Mouse (Mus musculus) CH12.LX (cell line): ENCODE results near the gene Farsa. TPM values are rescaled to one million over a fixed set of nuclear protein-coding genes. Genes with fewer than 3 reads are reported as not detected.

Experiments
- DNase-seq: peaks from one replicate; pipeline ENCODE4 v3.0.0-alpha.2; 2013; ENCODE audit errors: extremely low read depth
- H3K27ac ChIP-seq: 2 replicates; pipeline ENCODE4 v1.5.1; 2012; ENCODE audit warnings: low read depth, mild to moderate bottlenecking, control low read depth, moderate library complexity; ENCODE audit not compliant: insufficient read depth
- H3K27me3 ChIP-seq: replicated peaks from 2 replicates; pipeline ENCODE3; 2012; ENCODE audit warnings: inconsistent platforms
- H3K36me3 ChIP-seq, 2 experiments: replicated peaks in 1 of 2; 2 replicates each; pipeline versions ENCODE3 to v1.6.1; 2012; ENCODE audit warnings: inconsistent platforms in 1 of 2, low read length in 1 of 2, mild to moderate bottlenecking in 1 of 2, mixed read lengths in 1 of 2, moderate library complexity in 1 of 2; ENCODE audit not compliant: control insufficient read depth in 1 of 2, insufficient read depth in 1 of 2
- H3K4me1 ChIP-seq, 2 experiments: 2 replicates each; pipeline ENCODE4 v1.6.1; 2012; ENCODE audit warnings: inconsistent platforms in 1 of 2, moderate library complexity in 1 of 2; ENCODE audit not compliant: insufficient read depth in 2 of 2, control insufficient read depth in 1 of 2
- H3K4me2 ChIP-seq: 2 replicates; pipeline ENCODE4 v1.6.1; 2012; ENCODE audit warnings: low read depth, mild to moderate bottlenecking, control low read depth; ENCODE audit not compliant: poor library complexity, insufficient read depth, severe bottlenecking
- H3K4me3 ChIP-seq, 3 experiments: fragments of 150-350 bp in 1 of 3; sonication (generic) in 1 of 3; replicated peaks in 1 of 3; 2 replicates each; pipeline versions ENCODE3 to v1.5.1; 2011 to 2012; ENCODE audit warnings: low read depth in 2 of 3, low read length in 2 of 3, mild to moderate bottlenecking in 2 of 3, moderate library complexity in 2 of 3, control low read depth in 1 of 3, improper control_type of control experiment in 1 of 3, inconsistent platforms in 1 of 3, mixed read lengths in 1 of 3; ENCODE audit not compliant: poor library complexity in 1 of 3
- H3K79me2 ChIP-seq: replicated peaks from 2 replicates; pipeline ENCODE4 v1.6.1; 2012; ENCODE audit warnings: mild to moderate bottlenecking, moderate library complexity; ENCODE audit not compliant: control insufficient read depth, poor library complexity, insufficient read depth, severe bottlenecking; ENCODE audit errors: extremely low read depth
- H3K9ac ChIP-seq: 2 replicates; pipeline ENCODE4 v1.6.1; 2012; ENCODE audit warnings: low read depth, mild to moderate bottlenecking, control low read depth, moderate library complexity; ENCODE audit not compliant: insufficient read depth
- H3K9me3 ChIP-seq: replicated peaks from 2 replicates; pipeline ENCODE3; 2012; ENCODE audit warnings: low read length, inconsistent platforms, mixed read lengths
- BHLHE40 ChIP-seq: IDR thresholded peaks from 2 replicates; pipeline ENCODE4 v1.6.1; 2011; ENCODE audit warnings: mild to moderate bottlenecking, low read depth, low read length, improper control_type of control experiment
- CHD1 ChIP-seq: IDR thresholded peaks from 2 replicates; pipeline ENCODE4 v1.6.1; 2012; ENCODE audit warnings: low read depth, low read length, improper control_type of control experiment, inconsistent platforms
- CHD2 ChIP-seq: IDR thresholded peaks from 2 replicates; pipeline ENCODE4 v1.6.1; 2011; ENCODE audit warnings: low read length, improper control_type of control experiment
- CTCF ChIP-seq, 2 experiments: IDR thresholded peaks in 1 of 2; conservative IDR thresholded peaks in 1 of 2; 2 replicates each; pipeline ENCODE4 v1.5.1; 2011 to 2012; ENCODE audit warnings: low read depth in 2 of 2, low read length in 2 of 2, improper control_type of control experiment in 1 of 2, inconsistent platforms in 1 of 2, mild to moderate bottlenecking in 1 of 2, moderate library complexity in 1 of 2
- E2F4 ChIP-seq: IDR thresholded peaks from 2 replicates; pipeline ENCODE4 v1.6.1; 2011; ENCODE audit warnings: low read depth, low read length, improper control_type of control experiment; ENCODE audit not compliant: insufficient replicate concordance
- ELF1 ChIP-seq: IDR thresholded peaks from 2 replicates; pipeline ENCODE4 v1.6.1; 2014; ENCODE audit warnings: low read depth, mild to moderate bottlenecking, inconsistent platforms, low read length, improper control_type of control experiment
- EP300 ChIP-seq: IDR thresholded peaks from 2 replicates; pipeline ENCODE4 v1.6.1; 2011; ENCODE audit warnings: low read length, improper control_type of control experiment
- GABPA ChIP-seq: IDR thresholded peaks from 2 replicates; pipeline ENCODE4 v1.6.1; 2012; ENCODE audit warnings: low read depth, low read length, improper control_type of control experiment, inconsistent platforms; ENCODE audit not compliant: insufficient replicate concordance
- HCFC1 ChIP-seq: IDR thresholded peaks from 2 replicates; pipeline ENCODE4 v1.6.1; 2012; ENCODE audit warnings: low read depth, mild to moderate bottlenecking, inconsistent platforms, low read length, improper control_type of control experiment
- IRF4 ChIP-seq: IDR thresholded peaks from 2 replicates; pipeline ENCODE4 v1.6.1; 2014; ENCODE audit warnings: low read depth, mild to moderate bottlenecking, inconsistent platforms, low read length, improper control_type of control experiment
- JUND ChIP-seq: conservative IDR thresholded peaks from 2 replicates; pipeline ENCODE4 v1.6.1; 2011; ENCODE audit warnings: low read depth, low read length, improper control_type of control experiment
- KAT2A ChIP-seq: IDR thresholded peaks from 2 replicates; pipeline ENCODE4 v1.6.1; 2012; ENCODE audit warnings: low read length, improper control_type of control experiment, inconsistent platforms; ENCODE audit not compliant: insufficient replicate concordance
- MAX ChIP-seq: IDR thresholded peaks from 2 replicates; pipeline ENCODE4 v1.6.1; 2011; ENCODE audit warnings: low read length, improper control_type of control experiment
- MXI1 ChIP-seq: IDR thresholded peaks from 2 replicates; pipeline ENCODE4 v1.6.1; 2011; ENCODE audit warnings: mild to moderate bottlenecking, low read depth, low read length, improper control_type of control experiment
- MYC ChIP-seq: IDR thresholded peaks from 2 replicates; pipeline ENCODE4 v1.6.1; 2011; ENCODE audit warnings: low read depth, mild to moderate bottlenecking, improper control_type of control experiment, low read length
- NELFE ChIP-seq: IDR thresholded peaks from 2 replicates; pipeline ENCODE4 v1.6.1; 2011; ENCODE audit warnings: low read depth, low read length, improper control_type of control experiment
- PAX5 ChIP-seq: IDR thresholded peaks from 2 replicates; pipeline ENCODE4 v1.6.1; 2012; ENCODE audit warnings: low read length, inconsistent platforms, mixed read lengths
- POLR2A ChIP-seq: IDR thresholded peaks from 2 replicates; pipeline ENCODE4 v1.6.1; 2011; ENCODE audit warnings: low read depth, mild to moderate bottlenecking, improper control_type of control experiment, low read length
- POLR2AphosphoS2 ChIP-seq: IDR thresholded peaks from 2 replicates; pipeline ENCODE4 v1.6.1; 2011; ENCODE audit warnings: low read depth, low read length, improper control_type of control experiment
- RAD21 ChIP-seq: IDR thresholded peaks from 2 replicates; pipeline ENCODE4 v1.6.1; 2011; ENCODE audit warnings: low read depth, mild to moderate bottlenecking, low read length, improper control_type of control experiment, moderate library complexity
- RCOR1 ChIP-seq: conservative IDR thresholded peaks from 2 replicates; pipeline ENCODE4 v1.6.1; 2012; ENCODE audit warnings: low read depth, mild to moderate bottlenecking, inconsistent platforms, low read length, improper control_type of control experiment
- SIN3A ChIP-seq: IDR thresholded peaks from 2 replicates; pipeline ENCODE4 v1.6.1; 2012; ENCODE audit warnings: low read length, improper control_type of control experiment, inconsistent platforms
- SMC3 ChIP-seq: IDR thresholded peaks from 2 replicates; pipeline ENCODE4 v1.6.1; 2011; ENCODE audit warnings: low read depth, low read length, improper control_type of control experiment
- TCF12 ChIP-seq: IDR thresholded peaks from 2 replicates; pipeline ENCODE4 v1.6.1; 2014; ENCODE audit warnings: low read depth, mild to moderate bottlenecking, inconsistent platforms, low read length, improper control_type of control experiment
- UBTF ChIP-seq: IDR thresholded peaks from 2 replicates; pipeline ENCODE4 v1.6.1; 2012; ENCODE audit warnings: low read depth, mild to moderate bottlenecking, inconsistent platforms, low read length, improper control_type of control experiment, moderate library complexity
- USF1 ChIP-seq: IDR thresholded peaks from 2 replicates; pipeline ENCODE4 v1.6.1; 2014; ENCODE audit warnings: low read depth, mild to moderate bottlenecking, inconsistent platforms, low read length, improper control_type of control experiment
- USF2 ChIP-seq: conservative IDR thresholded peaks from 2 replicates; pipeline ENCODE4 v1.6.1; 2011; ENCODE audit warnings: low read depth, low read length, improper control_type of control experiment
- ZMIZ1 ChIP-seq: IDR thresholded peaks from 2 replicates; pipeline ENCODE4 v1.6.1; 2012; ENCODE audit warnings: low read depth, mild to moderate bottlenecking, inconsistent platforms, low read length, improper control_type of control experiment
- ZNF384 ChIP-seq: IDR thresholded peaks from 2 replicates; pipeline ENCODE4 v1.6.1; 2012; ENCODE audit warnings: low read depth, low read length, improper control_type of control experiment, inconsistent platforms
- dilution Hi-C: fragments of 300-500 bp; cut with MboI; formaldehyde crosslinking; loops from 2 replicates; pipeline ENCODE4 v1.14.3; 2020; ENCODE audit warnings: low sequenced_read_pairs; ENCODE audit not compliant: extremely low pct_unique_long_range_greater_than_20kb, extremely low pct_ligation_motif_present
- in situ Hi-C: fragments of 300-500 bp; cut with MboI; formaldehyde crosslinking; loops from 3 replicates; pipeline ENCODE4 v1.14.3; 2019; ENCODE audit warnings: low sequenced_read_pairs, low pct_ligation_motif_present, low pct_unique_long_range_greater_than_20kb, mixed read lengths
- polyA plus RNA-seq: library from polyadenylated mRNA; unstranded; fragments of >175 nt; gene quantifications from 2 replicates; pipeline ENCODE4 v1.2.1, GENCODE M21; 2012; ENCODE audit warnings: low read depth; ENCODE audit not compliant: insufficient read length
- total RNA-seq, 2 experiments: library from RNA; depleted of rRNA; stranded (reverse); fragments of 300-350 nt in 1 of 2; fragments of >200 nt in 1 of 2; gene quantifications; 2 replicates each; pipeline ENCODE4 v1.2.3; 2012 to 2014

Gene Farsa
- total and polyA plus RNA-seq, 3 experiments = 142 to 175 (median 146) TPM

DNA sequence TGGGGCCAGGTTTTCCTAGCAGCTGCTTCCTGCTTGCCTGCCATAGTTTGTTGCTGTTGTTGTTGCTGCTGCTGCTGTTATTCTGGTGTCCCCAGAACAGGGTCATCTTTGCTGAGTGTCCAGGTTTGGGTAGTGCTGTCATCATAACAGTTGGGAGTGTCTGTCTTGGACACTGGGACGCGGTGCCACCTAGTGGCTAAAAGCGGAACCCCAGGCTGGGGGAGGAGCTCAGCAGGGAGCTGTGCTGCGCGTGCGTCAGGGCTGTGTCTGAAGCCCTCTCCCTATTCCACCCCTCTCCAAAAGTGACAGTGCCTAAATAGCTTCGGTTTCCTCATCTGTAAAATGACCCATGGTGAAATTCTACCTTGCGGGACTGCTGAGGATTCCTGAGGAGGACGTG lies 41.2 kb upstream of the Farsa start (continued):
- TF ChIP-seq TCF12 (0 out of 2 replicates have a peak, but pooled peaks have one; percentile 25), ZMIZ1 (no peak), EP300 (no peak), UBTF (no peak), JUND (no peak), MAX (no peak), HCFC1 (no peak), KAT2A (no peak), E2F4 (no peak), GABPA (no peak), MYC (no peak), POLR2A (no peak)

DNA sequence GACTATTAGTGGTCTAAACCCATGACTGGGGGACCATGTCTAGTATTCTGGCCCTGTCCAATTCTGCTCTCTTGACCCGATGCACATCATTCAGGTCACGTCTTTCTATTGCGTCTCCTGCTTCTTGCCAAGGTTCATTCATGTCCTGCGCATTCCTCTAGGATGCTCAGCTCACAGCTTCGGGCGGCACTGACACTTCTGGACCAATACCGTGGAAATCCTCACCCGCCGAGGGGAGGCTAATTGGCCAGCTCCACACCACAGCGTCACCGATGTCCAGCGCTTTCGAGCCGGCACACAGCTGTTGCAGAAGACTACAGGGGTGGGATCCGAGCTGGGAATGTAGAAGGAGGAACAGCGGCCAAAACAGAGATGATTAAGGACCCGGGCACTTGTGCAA lies 40.7 kb upstream of the Farsa start:
- dilution Hi-C loops = no loop called here
- no peaks in the 10 kb centered on the region for H3K9me3 ChIP-seq
- peaks cover 14% of the 10 kb centered on the region for H3K27me3 ChIP-seq
- in situ Hi-C loops = loop anchor here (10.0 kb wide), 1 partner anchor 101 kb away; no protein-coding TSS in a partner anchor
- DNase-seq = no peak
- no peak overlapping the region for H3K27ac ChIP-seq
- H3K4me2 ChIP-seq = no peak overlapping the region
- H3K79me2 ChIP-seq = no peaks in the 10 kb centered on the region
- H3K36me3 ChIP-seq = no peaks in the 10 kb centered on the region
- no peak overlapping the region for H3K4me3 ChIP-seq
- H3K9ac ChIP-seq = no peak overlapping the region
- H3K4me1 ChIP-seq = peaks cover 2 to 8% of the 10 kb centered on the region in 2 experiments; a peak in 2 of 4 replicates
- TF ChIP-seq ZNF384 = no peak
- no peak for TF ChIP-seq POLR2AphosphoS2
- no peak for TF ChIP-seq TCF12
- no peak for TF ChIP-seq E2F4
- TF ChIP-seq ELF1 = no peak
- no peak for TF ChIP-seq CHD2
- TF ChIP-seq RCOR1 = no peak
- TF ChIP-seq CHD1 = no peak
- no peak for TF ChIP-seq USF2
- TF ChIP-seq ZMIZ1 = no peak
- TF ChIP-seq EP300 = no peak

DNA sequence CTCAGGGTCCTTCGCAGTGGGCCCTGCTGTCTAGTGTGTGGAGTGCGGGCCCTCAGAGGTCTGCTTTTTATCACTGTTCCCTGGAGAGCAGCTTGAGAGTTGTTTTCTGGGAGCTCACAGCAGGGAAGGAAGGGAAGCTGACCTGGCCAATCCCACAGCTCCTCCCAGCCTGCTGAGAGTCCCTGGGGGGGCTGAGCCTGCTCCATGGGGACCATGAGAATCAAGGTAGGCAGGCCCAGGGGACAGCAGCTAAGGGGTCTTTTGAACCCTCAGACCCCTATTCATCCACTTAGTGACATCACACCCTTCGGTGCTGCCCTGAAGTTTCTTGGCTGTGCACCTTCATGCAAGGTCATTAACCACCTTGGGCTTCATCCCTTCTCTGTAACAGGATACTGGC lies 34.1 kb upstream of the Farsa start, which contains the start of gene Dand5:
Dand5 (minus strand) TSS at position 101 of the 400 bp plus-strand sequence.
- TF ChIP-seq SMC3 (no peak), CTCF (conservative IDR thresholded peaks at IDR 0.05 in 1 of 2, IDR thresholded peaks at IDR 0.05 in 1 of 2; ENCODE audit: low read depth in 2 of 2, low read length in 2 of 2) (no peak), RCOR1 (no peak), HCFC1 (no peak), NELFE (no peak), BHLHE40 (no peak), E2F4 (no peak), RAD21 (no peak), USF1 (no peak), MYC (no peak), UBTF (no peak), SIN3A (no peak), PAX5 (no peak), TCF12 (no peak), MXI1 (no peak), IRF4 (no peak)
- TF ChIP-seq, all 38 proteins: peak for 0
- Histone ChIP-seq H3K4me2 (no peak within 1 kb of the TSS), H3K9me3 (no peaks in the 10 kb centered on the region), H3K9ac (no peak within 1 kb of the TSS), H3K4me1 (peaks cover 6 to 20% of the 10 kb centered on the region in 2 experiments), H3K79me2 (no peaks in the 10 kb centered on the region), H3K27ac (no peak within 1 kb of the TSS), H3K36me3 (no peaks in the 10 kb centered on the region), H3K4me3 (no peak within 1 kb of the TSS), H3K27me3 (no peaks in the 10 kb centered on the region)
- in situ Hi-C loops = no loop called here
- dilution Hi-C loops = no loop called here
- no peak for DNase-seq
